Comparison of ENCODE assay signal across 11 mouse cellular contexts in genomic region chr13:92653283-92653682, GRCm38 (mm10). TPM values are rescaled to one million over a fixed set of nuclear protein-coding genes. Genes with fewer than 3 reads are reported as not detected.
DNase-seq lines count a peak whose midpoint lies in the region; ATAC-seq and TF ChIP-seq lines count a peak whose summit lies in the region.
"Had no signal": no experiment of that assay in that cellular context is flagged by ENCODE, and none has a peak within 500 bp of the region (broad histone marks: within the 10 kb centered on the region; RNA-seq: fewer than 3 reads in every experiment).

No protein-coding gene starts in this region.

- peaks cover 23% of the 10 kb centered on the region for H3K4me1 ChIP-seq in megakaryocyte, embryonic 14.5 days
- H3K4me1 ChIP-seq in heart, embryonic 16.5 days (ENCODE audit: control insufficient read depth, insufficient read depth, low read length) = peaks cover 16% of the 10 kb centered on the region
- H3K4me1 ChIP-seq in stomach, embryonic 14.5 days (ENCODE audit: control insufficient read depth, insufficient read depth, low read length) = peaks cover 31% of the 10 kb centered on the region

- peak overlapping the region; percentile 43 for H3K27ac ChIP-seq in gastrocnemius, adult 2 months
- H3K27ac ChIP-seq in heart, embryonic 16.5 days (ENCODE audit: low read length) = peak overlapping the region; percentile 76
- H3K27ac ChIP-seq in stomach, embryonic 14.5 days (ENCODE audit: low read length) = peak overlapping the region; percentile 39; the same call in 1 of the 2 replicates
- H3K27ac ChIP-seq: hindbrain, embryonic 12.5 days had no signal

- H3K27me3 ChIP-seq in megakaryocyte, embryonic 14.5 days (replicated peaks) = no peaks in the 10 kb centered on the region
- H3K27me3 ChIP-seq in heart, embryonic 16.5 days (ENCODE audit: control insufficient read depth, insufficient read depth, low read length) = no peaks in the 10 kb centered on the region
- no peaks in the 10 kb centered on the region for H3K27me3 ChIP-seq in stomach, embryonic 14.5 days (ENCODE audit: control insufficient read depth, insufficient read depth, low read length)
- H3K27me3 ChIP-seq: hindbrain, embryonic 12.5 days had no signal

- WGBS in heart, embryonic 16.5 days = 10% methylated on average over 5 of the region's 5 CpGs
- WGBS in stomach, embryonic 14.5 days = 10% methylated on average over 5 of the region's 5 CpGs

- DNase-seq in gastrocnemius, adult 2 months = no peak
- no peak for DNase-seq in gastrocnemius, postnatal 4 days (ENCODE audit: low spot score in 2 of 2)
- no peak for DNase-seq in neural tube, embryonic 10.5 days (ENCODE audit: extremely low spot score, low spot score)
- DNase-seq: B cell, adult 2 months; kidney, postnatal 25 days had no signal

- intact Hi-C loops in gastrocnemius, adult 2 months (cut with DNase I) = no loop called here

- H3K4me2 ChIP-seq in heart, embryonic 16.5 days (ENCODE audit: low read depth, low read length) = peak overlapping the region; percentile 27
- no peak overlapping the region for H3K4me2 ChIP-seq in stomach, embryonic 14.5 days (replicated peaks; ENCODE audit: low read depth, low read length)
- H3K4me2 ChIP-seq: hindbrain, embryonic 12.5 days had no signal

- TF ChIP-seq CTCF in gastrocnemius, adult 2 months (IDR thresholded peaks at IDR 0.05) = no peak

- H3K36me3 ChIP-seq in megakaryocyte, embryonic 14.5 days (replicated peaks; ENCODE audit: low read length) = no peaks in the 10 kb centered on the region
- no peaks in the 10 kb centered on the region for H3K36me3 ChIP-seq in heart, embryonic 16.5 days (ENCODE audit: control insufficient read depth, insufficient read depth)
- H3K36me3 ChIP-seq in stomach, embryonic 14.5 days (ENCODE audit: control insufficient read depth, insufficient read depth, low read length) = no peaks in the 10 kb centered on the region
- H3K36me3 ChIP-seq: hindbrain, embryonic 12.5 days had no signal

- no peak overlapping the region for H3K9ac ChIP-seq in heart, embryonic 16.5 days (ENCODE audit: low read length)
- no peak overlapping the region for H3K9ac ChIP-seq in stomach, embryonic 14.5 days (replicated peaks; ENCODE audit: low read depth, low read length)
- H3K9ac ChIP-seq: hindbrain, embryonic 12.5 days had no signal

- no peak overlapping the region for H3K4me3 ChIP-seq in gastrocnemius, adult 2 months
- H3K4me3 ChIP-seq in megakaryocyte, embryonic 14.5 days (replicated peaks) = peak overlapping the region; percentile 11
- no peak overlapping the region for H3K4me3 ChIP-seq in heart, embryonic 16.5 days (ENCODE audit: low read length)
- no peak overlapping the region for H3K4me3 ChIP-seq in stomach, embryonic 14.5 days (ENCODE audit: low read depth, low read length)
- H3K4me3 ChIP-seq: hindbrain, embryonic 12.5 days had no signal

- ATAC-seq in megakaryocyte, adult 5-6 weeks (ENCODE audit: poor library complexity, severe bottlenecking) = no peak
- ATAC-seq in heart, embryonic 16.5 days (replicated peaks; ENCODE audit: extremely low read depth, insufficient read depth, low FRiP score) = peak; percentile 72
- peak; percentile 56; the same call in 1 of the 2 replicates for ATAC-seq in stomach, embryonic 14.5 days (ENCODE audit: insufficient number of reproducible peaks, insufficient read depth, low FRiP score, low read depth)
- ATAC-seq in megakaryocyte-erythroid progenitor cell, adult 5-6 weeks (replicated peaks; ENCODE audit: low FRiP score, low TSS enrichment, poor library complexity, severe bottlenecking) = no peak

- no peaks in the 10 kb centered on the region for H3K9me3 ChIP-seq in megakaryocyte, embryonic 14.5 days
- H3K9me3 ChIP-seq in heart, embryonic 16.5 days (replicated peaks; ENCODE audit: control insufficient read depth, low read length) = no peaks in the 10 kb centered on the region
- H3K9me3 ChIP-seq in stomach, embryonic 14.5 days (ENCODE audit: control insufficient read depth, low read depth, low read length) = no peaks in the 10 kb centered on the region
- H3K9me3 ChIP-seq: hindbrain, embryonic 12.5 days had no signal

RNA-seq across cellular contexts. Expression of gene Serinc5, which starts 42.4 kb away (rescaled TPM):
- 1 to 10 TPM; 2.5 to 4.2 TPM for total RNA-seq in gastrocnemius, adult 2 months (2021)
- total RNA-seq in gastrocnemius, postnatal 4 days (2021) = 10 to 100 TPM; 35.8 to 37.7 TPM
- polyA plus RNA-seq in megakaryocyte, embryonic 14.5 days (2012; ENCODE audit: insufficient read depth, low replicate concordance) = 1.1 and 2.0 TPM in 2 replicates
- 10.8 and 12.0 TPM in 2 replicates for total RNA-seq in megakaryocyte, adult 5-6 weeks (2015)
- 9.7 and 11.8 TPM in 2 replicates for total RNA-seq in megakaryocyte, adult 5-6 weeks (2017)
- 11.0 and 13.6 TPM in 2 replicates for polyA plus RNA-seq in heart, embryonic 16.5 days (2015; fragmentation: Nextera tagmentation; extraction: Ambion mirVana)
- polyA plus RNA-seq in stomach, embryonic 14.5 days (2014; fragmentation: Nextera tagmentation; extraction: Ambion mirVana) = 22.7 and 24.0 TPM in 2 replicates
- total RNA-seq in megakaryocyte-erythroid progenitor cell, adult 5-6 weeks (2014; fragmentation: Nextera tagmentation) = 34.0 and 42.3 TPM in 2 replicates
- total RNA-seq in megakaryocyte-erythroid progenitor cell, adult 5-6 weeks (2017) = 23.5 and 23.7 TPM in 2 replicates

Comparison
In these comparisons a context has a peak if more than half of its experiments do, and no peak if none do; other contexts are left out.
1. ATAC-seq: peak in heart, embryonic 16.5 days (single experiment) and stomach, embryonic 14.5 days (single experiment); none in megakaryocyte, adult 5-6 weeks (single experiment) and megakaryocyte-erythroid progenitor cell, adult 5-6 weeks (single experiment).
2. Peak in every context shown above with its lines, with median percentiles within 50 percentile points of each other: H3K27ac ChIP-seq.